Mouse (Mus musculus) layer of hippocampus, postnatal 10 days (tissue): ENCODE measurements at regions not wholly inside any gene's neighbourhood (a gene's known extent, or its start where the extent isn't known, plus 50 kb on each side); places are given as distances from the start of the nearest gene placed in this dataset.

Experiments
- DNase-seq, 2 experiments: peaks; one replicate each; pipeline ENCODE4 v3.0.0; 2021; ENCODE audit warnings: low spot score in 2 of 2

- no peak for DNase-seq
Measured at GRCm38 (mm10) chr11:7010858-7011257, 52.4 kb upstream of the Adcy1 start.

DNA sequence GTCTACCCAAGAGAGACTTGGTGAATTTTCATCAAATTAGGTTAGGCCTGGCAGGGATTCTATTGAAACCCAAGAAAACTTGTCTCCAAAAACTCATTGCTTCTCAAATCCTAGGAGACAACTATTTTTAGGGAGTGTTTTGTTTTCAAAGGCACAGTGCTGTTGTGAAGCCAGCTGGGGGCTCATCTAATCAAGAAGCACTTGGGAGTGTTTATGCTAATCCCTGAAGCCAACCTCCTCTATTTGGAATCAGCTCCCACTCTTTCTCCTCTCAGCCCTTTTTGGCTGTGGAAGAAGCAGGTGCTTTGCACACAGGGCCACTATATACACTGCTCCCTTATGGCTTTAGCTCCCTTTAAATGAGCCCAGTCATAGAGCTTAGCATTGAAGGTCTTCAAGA, 64.0 kb upstream of the Adcy1 start:
- no peak for DNase-seq

DNA sequence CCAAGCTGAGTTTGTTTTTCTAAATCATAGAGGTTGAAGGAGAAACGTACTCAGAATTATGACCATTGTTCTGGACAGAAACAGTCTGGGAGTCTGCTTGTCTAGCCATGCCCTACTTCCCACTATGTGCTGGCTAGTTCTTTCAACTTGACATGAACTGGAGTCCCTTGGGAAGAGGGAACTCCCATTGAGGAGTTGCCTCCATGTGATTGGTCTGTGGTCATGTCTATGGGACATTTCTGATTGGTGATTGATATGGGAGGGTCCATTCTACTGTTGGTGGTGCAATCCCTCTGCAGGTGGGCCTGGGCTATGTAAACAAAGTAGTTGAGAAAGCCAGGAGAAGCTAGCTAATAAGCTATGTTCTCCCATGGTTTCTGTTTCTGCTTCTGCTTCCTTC, 64.5 kb upstream of the Adcy1 start:
- no peak for DNase-seq

GRCm38 (mm10) chr11:6997508-6997907, 65.8 kb upstream of the Adcy1 start:
- no peak for DNase-seq

GRCm38 (mm10) chr11:6993731-6994130, 69.6 kb upstream of the Adcy1 start:
- no peak for DNase-seq

GRCm38 (mm10) chr11:6991626-6992025, 71.7 kb upstream of the Adcy1 start:
- DNase-seq: no peak

DNA sequence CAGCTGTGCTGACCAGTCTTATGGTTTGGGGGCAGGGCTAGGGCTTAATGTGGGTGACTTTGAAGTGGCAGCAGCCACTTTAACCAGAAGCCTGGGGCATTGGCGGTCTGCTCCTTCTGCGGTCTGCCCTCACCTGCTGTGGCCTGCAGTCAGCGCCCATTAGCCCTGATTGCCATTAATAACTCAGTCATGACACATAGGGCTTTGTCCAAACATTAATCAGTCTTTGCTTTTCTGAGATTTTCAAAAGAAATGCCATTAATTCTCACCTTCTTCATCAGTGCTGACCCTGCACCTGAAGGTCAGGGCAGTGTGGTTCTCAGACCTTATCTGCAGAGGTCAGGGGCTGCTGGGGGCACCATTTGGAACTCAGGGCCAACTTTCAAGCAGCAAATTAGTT, 72.6 kb upstream of the Adcy1 start:
- DNase-seq: peak in 1 of 2 experiments; percentile 6

GRCm38 (mm10) chr11:6988884-6989824, 74.1 kb upstream of the Adcy1 start:
- peak in 1 of 2 experiments; percentile 7 for DNase-seq

DNA sequence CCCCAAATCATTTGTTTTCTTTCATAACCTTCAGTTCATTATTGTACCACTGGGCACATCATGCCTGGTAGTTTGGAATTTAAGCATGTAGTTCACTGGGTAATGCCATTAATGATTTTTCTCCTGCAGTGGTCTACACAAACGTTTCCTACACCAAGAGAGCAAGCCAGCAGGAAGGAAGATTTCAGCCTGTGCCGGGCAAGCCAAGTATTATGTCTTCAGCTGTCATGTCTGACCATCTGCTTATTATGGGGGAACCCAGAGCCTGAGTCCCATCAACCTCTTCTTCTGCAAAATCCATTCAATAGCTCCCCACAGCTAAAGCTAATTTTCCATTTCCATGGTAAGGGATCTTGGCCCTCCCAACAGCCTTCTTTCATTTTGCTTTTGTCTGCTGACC, 75.3 kb upstream of the Adcy1 start:
- no peak for DNase-seq

DNA sequence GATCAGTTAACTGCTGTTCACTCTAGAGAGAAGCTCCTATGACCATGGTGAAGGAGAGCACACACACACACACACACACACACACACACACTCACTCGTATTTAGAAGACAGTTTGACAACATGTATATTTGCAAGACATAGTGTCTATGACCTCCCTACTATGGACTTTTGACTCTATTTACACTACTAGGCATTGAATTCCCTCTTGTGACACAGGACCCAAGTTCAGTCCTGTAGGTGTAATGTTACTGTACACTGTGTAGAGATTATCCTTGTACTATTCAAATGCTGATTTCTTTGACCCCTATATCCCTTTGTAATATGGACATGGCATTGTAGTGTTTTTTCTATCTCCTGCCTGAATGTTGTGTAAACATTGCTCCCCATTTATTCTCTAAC, 76.2 kb upstream of the Adcy1 start:
- DNase-seq: no peak

DNA sequence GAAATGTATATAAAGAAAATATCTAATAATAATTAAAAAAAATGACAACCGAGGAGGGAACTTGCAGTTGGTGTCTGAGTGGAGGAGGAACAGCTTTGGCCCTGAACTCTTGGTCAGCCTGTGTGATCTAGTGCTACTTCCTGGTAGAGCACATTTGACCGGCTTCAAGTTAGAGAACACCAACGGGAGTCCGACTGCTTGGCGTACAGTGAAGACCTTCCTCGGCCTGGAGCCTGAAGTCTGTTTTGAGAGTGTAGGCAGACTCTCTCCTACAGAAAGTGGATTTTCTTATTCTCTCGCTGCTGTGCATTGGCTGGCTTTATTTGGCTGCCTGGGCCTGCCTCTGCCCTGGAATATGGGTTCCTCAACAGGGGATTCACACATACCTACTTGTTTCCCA, 81.2 kb upstream of the Adcy1 start:
- no peak for DNase-seq

GRCm38 (mm10) chr11:6979656-6980055, 83.6 kb upstream of the Adcy1 start:
- no peak for DNase-seq

DNA sequence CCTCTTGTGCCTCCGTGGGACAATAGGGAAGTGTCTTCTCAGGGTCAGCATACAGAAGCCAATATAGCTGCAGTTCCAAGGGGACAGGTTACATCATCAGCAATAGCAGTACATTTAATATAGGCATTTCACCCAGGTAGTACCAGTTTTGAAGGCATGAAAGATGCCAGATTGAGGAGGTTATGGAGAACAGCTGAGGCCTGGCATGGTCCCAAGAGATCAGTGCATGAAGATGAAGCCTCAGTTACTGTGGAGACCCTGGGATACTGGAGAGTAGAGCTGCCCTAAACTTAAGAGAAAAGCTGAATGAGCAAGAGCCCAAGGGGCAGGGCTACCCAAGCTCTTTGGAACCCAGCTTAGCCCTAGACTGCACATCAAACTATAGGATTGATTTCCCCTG, 94.1 kb upstream of the Adcy1 start:
- no peak for DNase-seq

DNA sequence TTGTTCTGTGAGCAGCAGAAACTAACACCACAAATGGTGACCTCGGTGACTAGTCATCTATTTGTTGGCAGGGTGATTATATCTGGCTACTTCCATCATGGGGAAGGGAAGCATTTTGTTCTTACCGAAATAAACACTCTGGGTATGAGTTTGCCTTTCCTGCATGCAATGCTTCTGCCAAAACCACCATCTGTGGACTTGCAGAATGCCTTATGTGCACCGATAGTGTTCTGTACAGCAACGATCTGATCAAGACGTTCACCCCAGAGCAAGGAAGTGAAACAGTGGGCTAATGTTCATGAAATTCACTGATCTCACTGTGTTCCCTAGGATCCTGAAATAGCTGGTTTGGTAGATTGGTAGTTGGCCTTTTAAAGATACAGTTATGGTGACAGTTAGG, 96.3 kb upstream of the Adcy1 start:
- peak; percentile 23 to 26 for DNase-seq

DNA sequence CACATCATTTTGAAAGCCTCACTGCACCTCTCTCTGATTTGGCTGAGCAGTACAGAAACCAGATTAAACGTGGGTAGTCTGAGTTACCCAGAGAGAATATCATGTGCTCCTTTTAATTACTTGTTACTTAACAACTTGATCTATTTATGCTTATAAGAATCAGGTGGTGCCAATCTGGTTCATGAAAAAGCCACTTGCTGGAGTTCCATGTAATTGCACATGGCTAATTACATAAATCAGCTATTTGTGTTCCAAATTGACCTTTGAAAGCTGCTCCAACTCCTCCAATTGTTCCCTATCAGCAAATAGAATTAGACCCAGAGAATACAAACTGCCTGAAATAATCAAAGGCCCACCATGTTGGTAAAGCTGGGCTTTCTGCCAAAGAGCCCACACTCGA, 98.8 kb upstream of the Adcy1 start:
- peak in 1 of 2 experiments; percentile 24 for DNase-seq

- DNase-seq: no peak
Measured at GRCm38 (mm10) chr11:6963600-6963999, 99.7 kb upstream of the Adcy1 start.

DNA sequence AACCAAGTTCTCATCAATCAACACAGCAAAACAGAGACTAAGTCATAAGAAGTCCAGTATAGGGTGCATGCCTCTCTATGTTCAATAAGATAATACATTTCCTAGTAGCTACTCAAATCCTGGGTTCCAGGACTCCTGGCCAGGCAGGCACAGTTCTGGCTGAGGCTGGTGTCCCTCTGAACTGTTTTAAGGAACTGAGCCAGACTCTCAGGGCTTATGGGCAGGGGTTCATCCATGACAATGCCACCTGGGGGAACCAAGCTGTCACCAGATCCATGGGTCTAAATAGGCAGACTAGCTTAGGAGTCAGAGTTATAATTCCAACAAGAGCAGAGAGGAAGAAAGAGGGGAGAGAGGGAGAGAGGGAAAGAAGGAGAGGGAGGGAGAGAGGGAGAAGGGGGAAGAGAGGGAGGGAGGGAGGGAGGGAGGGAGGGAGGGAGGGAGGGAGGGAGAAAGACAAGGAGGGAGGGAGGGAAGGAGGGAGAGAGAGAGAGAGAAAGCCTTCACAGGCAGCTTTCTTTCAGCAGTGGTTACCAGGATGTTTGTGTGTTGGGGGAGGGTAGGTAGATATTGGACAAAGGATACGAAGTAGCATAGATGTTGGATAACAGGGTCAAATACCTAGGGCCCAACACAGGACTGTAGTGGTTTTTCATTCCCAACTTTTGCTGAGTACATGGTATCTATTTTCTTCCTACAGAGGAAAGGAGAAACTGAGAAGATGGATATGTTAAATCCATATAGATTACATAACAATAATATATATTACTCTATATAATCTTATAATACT, 100.3 kb upstream of the Adcy1 start:
- no peak for DNase-seq

DNA sequence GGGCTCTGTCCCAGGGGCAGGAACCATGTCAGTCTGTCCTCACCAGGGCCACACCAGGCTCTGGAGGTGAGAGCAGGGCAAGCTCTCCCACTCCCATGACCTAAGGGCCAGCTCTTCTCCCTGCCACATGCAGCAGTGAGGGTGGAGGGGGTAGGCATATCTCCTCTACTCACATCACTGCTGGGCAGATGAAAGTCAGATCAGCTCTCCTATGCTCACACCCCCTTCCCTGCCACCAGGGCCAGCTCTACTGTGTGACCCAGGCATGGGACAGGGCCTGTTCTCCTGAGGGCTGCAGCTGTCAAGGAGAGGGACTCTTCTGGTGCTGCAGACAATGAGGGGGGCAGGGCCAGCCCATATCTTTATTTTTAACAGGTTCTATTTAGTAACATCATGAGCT, 101.0 kb upstream of the Adcy1 start:
- DNase-seq: no peak

DNA sequence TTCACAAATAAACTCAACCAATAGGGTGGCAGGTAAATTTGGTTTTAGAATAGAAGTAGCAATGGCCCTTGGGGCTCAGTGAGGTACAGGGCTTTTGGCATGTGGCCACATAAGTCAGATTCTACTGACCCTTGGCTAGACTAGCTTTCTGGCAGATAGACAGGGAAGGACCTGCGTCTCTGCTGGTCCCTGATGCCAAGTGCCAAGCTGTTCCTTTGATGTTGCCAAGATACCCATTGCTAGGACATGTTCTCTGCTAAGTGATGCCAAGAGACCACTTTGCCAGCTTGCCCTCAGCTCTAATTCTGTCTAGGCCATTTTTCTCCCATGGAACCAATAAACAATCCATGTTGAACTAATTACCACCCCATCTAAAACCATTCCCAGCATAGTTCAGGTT, 110.5 kb upstream of the Adcy1 start:
- peak in 1 of 2 experiments; percentile 22 for DNase-seq

- no peak for DNase-seq
Measured at GRCm38 (mm10) chr11:6951361-6951760, 111.9 kb upstream of the Adcy1 start.

DNA sequence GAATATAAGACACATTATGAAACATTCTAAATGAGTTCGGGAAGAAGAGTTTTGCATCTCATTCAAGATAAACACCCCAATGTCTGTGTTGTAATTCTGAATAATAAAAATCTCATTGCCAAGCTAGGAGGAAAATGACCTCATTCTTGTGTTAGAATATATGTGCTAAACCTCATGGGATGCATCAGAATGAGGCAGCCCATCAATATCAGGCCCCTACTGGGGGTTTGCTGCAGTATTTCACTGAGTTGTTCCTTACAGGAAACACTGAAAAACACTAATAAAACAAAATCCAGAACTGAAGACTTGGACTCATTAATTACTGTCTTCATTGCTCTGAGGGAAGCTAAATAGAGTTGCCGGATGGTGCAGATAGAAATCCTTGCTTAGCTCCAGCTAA, 111.6 kb upstream of the Gm11983 start:
- no peak for DNase-seq

GRCm38 (mm10) chr11:6934157-6934556, 96.7 kb upstream of the Gm11983 start:
- no peak for DNase-seq
